Mouse (Mus musculus) adipocyte (in vitro differentiated cells): ENCODE results near the gene Gramd4.
"Not testable (repeated sequence)": the region's sequence is repeated elsewhere in the genome, so short reads cannot be mapped to it uniquely, and the experiment has no call there.

Experiments
- DNase-seq: peaks from one replicate; pipeline ENCODE4 v3.0.0-alpha.2; 2016; ENCODE audit warnings: low spot score

Gramd4 gene

DNA sequence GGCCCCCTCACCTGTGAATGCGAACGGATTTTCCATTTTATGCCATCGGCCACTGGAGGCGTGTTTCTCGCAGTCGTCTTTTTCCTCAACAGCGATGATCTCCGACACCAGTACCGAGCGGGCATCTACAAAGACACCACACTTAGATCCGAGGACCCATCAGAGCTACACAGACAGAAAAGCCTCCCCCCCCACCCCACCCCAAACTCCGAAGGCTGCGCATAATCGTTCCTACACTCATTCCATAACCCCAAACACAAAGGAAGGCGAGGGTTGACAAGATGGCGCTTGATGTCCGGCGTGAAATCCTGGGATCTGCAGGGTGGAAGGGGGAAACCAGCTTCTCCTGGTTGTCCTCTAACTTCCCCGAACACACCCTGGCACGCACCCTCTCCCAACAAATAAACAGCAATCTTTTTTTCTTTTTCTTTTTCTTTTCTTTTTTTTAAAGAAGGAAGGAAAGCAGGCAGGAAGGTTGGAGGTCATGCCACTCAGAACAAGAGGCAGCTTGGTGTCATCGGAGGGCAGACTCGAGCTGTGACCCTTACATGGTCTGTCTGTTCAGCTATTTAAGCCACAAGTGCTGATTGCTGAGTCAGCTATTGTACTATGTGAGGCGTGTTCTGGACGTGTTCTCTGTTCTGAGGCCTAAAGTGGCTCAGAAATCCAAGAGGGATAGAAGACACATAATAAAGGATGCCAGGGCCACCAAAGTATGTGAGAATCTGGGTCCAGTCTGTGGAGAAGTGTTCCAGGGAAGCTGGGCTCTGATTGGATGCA, 108.5 kb downstream of the Gramd4 start:
- DNase-seq, result no peak

DNA sequence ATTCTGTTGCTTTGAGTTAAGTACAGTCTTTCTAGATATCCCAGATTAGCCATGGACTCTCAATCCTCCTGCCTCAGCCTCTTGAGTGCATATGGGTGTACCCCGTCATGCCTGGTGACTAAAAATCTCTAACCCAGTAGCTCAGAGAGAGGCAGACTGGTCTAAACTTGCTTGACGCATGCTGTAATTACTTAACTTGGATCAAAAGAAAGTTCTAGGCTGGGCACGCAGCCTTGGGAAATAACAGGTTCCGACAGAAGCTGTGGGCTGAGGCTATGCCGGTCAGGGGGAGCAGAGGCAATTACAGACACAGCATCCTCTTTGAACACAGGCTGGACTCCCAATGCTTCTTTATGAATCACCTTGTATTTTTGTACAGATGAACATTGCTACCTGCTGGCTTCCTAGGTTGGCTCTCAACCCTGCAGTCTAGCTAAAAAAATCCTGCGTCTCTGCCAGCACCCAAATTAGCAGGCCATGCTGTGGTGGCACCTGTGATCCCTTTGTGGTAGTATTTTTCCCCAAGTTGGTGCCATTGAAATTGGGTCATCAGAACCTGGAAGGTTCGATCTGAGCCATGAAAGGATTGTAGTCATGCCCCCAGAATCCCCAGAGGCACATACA, 109.6 kb downstream of the Gramd4 start:
- DNase-seq, result no peak

DNA sequence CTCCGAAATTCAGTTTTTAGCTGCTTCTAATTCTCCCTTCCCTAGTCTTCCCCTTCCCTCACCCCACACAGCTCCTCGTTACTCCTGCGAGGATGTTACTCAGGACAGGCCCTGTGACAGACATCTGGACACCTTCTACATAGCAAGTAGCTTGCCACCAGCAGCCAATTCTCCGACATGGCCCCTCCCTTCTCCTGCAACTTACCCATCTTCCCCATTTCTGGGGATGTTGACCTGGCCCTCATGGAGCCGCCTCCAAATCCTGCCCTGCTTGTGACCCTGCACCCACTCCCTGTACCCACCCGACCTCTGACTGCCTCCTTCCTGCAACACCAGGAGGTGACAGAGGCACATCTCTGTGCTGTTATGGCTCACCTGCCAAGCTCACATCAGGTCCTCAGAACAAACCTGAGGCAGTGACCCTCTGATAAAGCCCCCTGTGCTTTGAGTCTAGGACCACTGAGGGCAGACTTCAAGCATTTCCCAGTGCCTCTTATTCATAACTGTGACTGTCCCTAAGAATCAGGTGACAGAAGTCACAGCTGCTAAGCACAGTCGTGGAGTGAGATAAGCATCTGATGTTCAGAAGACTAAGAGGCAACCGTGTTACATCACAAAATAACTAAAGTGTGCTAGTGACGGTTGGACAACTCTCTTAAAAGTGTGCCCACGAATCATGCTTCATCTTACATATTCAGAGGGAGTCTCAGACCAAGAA, 110.5 kb downstream of the Gramd4 start:
- DNase-seq, result no peak

DNA sequence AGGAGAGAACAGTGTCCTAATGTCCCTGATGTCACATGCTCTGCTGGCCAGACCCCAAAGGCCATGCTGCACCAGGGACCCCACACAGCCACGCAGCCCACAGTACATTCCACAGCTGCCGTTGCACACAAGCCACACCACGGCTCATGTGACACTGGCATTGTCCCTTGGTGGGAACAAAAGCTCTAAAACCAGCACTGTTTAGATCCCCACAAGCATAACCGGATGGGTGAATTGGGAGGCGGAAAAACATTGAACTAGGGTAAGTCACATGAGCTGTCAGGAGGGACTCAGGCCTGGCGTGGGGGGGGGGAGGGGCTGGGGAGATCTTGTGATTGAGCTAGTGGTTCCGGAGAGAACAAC, 111.0 kb downstream of the Gramd4 start:
- no peak for DNase-seq

DNA sequence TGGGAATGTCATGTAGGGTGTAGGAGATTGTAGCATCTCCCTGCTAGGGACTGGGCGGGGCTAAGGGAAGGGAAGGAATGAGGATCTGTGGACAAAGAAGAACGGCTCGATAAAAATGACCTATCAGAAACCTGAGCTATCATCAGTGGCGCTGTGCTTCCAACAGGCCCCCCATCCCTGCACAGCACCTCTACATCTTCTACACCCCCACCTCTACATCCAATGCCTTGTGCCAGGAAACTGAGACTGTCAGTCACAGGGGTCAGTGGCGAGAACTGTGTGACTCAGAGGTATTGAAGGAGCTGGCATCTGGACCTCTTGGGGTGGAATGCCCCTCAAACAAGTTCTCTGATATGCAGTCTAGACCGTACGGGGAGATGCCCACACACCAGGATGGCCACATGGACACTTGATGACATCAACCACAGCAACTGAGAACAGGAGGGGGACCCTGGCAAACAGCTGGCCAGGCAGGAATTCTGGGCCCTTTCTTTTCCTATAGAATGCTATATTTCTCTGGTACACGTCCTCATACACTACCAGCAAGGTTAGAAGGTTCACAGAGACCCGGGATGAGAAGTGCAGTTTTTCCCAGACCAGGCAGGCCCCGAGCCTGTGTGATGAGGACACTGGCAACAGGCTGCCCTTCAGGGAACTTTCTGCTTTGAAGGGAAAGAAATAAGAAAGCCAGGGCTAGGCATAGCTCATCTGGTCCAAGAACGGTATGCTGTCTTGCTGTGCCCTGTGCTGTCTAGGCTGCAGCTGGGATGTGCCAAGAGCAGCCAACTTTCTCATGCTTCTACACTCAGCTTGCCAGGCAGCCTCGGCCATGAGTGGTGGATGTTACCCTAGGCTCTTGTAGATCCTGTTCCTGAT, 111.7 kb downstream of the Gramd4 start:
- no peak for DNase-seq

DNA sequence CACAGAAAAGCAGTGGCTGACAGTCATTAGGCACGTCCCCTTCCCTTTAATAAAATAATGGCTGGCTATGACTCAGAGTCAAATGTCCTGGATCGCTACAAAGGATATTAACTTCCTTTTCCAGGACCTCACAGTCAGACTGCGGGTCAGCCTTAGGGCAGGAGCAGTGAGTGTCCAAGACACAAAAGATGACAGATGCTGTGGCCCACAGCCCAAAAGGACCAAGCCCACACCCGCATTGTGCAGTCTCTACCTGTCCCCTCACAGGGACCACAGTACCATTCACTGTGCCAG, 112.3 kb downstream of the Gramd4 start:
- DNase-seq, result no peak

DNA sequence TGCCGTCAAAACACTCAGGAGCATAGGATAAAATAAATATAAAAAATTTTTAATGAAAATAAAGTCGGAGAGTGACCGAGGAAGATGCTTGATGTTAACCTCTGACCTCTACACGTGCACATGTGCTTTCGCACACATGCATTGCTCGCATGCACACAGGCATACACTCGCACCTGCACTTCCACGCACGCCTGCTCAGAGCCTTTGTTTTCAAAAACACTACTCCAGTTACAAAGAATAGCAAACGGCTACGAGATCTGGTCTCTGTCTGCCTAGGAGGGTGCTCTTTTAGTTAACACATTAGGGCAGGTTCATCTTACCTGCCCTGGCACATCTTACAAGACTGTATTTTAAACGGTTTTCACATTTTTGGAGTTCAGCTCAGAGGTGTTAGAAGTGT, 113.8 kb downstream of the Gramd4 start:
- no peak for DNase-seq

DNA sequence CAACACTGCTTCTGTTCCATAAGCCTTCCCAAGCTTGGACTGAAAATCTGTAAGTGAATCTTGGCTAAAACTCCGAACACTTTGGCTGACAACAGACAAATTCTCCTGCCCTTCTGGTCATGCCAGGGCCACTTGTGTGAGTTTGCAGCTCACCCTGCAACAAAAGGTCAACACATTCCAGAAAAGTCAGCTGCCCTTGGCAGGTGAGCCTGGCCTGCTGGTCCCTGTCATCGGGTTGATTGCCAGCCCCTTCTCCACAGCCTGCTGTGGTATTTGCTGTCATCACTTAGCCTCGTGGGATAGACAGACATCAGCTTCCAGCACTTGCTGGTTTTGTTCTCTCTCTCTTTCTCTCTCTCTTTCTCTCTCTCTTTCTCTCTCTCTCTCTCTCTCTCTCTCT, 114.6 kb downstream of the Gramd4 start:
- DNase-seq, result peak; percentile 15

DNA sequence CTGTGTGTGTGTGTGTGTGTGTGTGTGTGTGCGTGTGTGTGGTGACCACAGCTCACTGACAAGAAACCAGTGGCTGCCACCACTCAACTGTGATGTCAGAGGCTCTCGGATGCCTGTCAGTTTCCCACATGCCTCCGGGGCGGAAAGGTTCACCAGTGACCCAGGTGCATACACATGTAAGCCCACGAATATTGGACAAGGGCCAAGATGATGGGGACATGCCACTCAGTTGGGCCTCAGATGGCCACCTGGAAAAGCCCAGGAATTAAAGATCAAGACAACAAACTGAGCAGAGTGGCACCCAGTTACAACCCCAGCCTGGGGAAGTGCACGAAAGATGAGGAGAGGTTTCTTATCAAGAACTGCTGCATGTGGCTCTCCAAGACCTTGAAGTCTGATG, 115.0 kb downstream of the Gramd4 start:
- no peak for DNase-seq

DNA sequence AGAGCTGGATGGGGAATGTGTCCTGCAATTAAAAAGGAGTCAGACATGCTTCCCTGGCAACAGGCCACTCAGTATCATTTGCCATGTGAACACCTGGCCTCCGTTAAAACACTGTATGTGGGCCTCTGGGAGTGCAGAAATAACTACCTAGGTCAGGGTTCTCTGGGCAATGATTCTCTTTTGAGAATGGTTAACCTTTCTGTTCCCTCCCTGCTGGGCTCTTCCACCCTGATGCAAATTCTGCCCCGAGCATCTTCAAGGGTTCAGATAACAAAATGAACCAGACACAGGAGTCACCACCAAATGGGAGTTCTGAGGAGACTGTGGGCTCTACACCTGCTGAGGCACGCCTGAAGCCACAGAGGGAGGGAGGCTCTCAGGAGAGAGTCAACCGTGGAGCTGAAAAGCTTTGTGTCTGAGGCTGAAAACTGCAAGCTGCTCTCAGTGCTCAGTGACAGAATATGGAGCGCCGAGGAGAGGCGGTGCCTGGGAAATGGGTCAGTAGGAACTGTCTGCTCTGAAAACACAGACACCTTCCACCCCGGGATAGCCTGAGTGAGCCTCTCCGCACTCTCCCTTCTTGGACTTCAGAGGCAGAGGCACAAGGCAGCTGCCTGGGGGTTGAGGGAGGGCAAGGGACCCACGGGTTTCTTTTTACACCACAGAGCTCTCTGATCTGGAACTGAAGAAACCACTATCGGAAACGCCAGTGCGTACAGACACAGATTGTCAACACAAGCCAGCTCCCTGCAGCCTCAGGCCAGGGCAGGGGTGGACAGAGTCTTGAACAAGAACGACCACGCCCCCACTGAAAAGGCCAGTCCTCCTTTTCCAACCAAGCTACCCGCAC, 115.9 kb downstream of the Gramd4 start:
- no peak for DNase-seq

DNA sequence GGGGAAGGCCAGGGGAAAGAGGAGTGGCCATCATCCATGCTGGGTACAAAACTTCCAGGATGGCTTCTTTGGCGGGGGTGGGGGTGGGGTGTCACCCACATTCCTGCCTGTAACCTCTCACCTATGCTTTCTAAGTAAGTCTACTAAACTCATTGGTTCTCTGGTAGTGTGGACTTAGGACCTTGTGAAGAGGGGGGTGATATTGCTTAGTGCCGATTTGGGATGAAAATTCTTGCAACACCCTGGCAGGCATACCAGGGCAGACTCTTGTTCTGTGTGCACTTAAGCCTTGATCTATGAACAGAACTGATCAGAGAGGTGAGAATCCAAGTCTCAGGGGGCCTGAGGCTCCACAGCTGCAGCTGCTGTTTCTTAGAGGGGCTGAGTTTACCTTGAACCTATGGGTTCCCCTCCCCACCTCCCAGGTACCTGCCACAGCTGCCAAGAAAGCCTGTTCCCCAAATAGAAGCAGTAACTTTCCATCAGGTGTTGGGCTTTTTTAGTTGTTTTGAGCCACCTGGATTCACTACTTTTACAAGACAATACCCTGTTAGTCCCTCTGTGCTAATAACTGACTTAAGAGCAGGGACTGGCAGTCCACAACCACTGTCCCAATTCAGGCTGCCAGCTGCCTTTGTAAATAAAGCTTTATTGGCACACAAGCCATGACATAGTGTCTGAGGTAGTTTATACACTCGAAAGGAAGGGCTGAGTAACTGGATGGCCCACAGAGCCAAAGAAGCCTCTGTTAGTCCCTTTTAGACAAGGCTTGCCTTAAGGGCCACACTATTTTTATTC, 118.0 kb downstream of the Gramd4 start:
- DNase-seq, result no peak

DNA sequence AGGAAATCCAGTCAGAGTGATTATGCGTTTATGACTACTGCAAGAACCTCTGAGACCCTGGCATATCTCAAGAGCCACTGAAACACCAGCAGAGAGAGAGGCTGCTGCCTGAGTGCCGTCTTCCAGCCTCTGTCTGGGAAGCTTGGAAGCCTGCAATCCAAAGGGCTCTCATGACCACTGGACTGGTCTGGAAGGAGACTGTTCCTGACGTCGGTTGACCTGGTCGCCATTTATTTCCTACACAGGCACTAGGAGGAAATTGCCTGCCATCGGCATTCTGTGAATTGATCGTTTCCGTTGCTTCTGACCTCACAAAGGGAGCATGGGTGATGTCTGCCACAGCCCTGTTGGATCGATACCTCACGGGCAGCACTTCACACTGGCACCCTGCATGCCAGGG, 118.7 kb downstream of the Gramd4 start:
- no peak for DNase-seq

DNA sequence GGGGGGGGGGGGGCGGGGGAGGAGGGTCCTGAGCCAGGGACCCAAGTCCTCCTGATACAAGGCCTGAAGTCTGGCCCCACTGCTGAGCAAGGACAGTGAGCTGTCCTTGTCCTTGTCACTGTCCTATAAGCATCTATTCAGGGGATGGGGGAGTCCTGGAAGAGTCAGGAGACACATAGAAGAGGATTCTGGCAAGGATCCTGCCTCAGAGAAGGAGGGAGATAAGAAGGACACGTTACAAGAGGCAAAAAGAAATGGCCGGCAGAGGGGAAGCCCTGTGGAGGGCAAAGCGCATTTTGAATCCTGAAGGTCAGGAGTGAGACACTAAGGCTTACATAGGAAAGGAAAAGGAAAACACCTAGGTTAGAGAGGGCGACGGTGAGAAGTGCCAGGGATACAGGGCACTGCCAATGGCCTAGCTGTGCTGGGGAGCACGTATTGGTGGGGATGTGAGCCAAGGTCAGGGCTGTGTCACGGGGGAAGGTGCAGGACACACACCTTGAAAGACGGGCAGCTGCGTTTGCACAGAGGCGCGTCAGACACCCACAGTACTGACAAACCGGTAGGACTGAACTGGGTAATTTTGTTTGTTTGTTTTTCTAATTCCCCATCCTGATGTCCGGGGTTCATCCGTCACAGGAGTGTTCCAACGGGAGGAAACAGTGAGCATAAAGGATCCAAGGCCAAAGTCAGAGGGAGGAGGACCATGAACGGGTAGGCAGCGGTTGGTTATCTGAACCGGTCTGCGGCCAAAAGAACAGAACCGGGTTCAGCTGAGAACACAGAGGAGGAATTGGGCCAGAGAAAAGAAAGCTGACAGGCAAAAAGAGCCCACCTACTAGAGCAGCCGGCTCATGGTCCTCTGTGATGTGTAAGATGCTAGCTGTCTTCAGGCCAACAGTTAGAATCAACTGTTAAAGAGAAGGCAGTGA, 119.5 kb downstream of the Gramd4 start:
- DNase-seq, result no peak

DNA sequence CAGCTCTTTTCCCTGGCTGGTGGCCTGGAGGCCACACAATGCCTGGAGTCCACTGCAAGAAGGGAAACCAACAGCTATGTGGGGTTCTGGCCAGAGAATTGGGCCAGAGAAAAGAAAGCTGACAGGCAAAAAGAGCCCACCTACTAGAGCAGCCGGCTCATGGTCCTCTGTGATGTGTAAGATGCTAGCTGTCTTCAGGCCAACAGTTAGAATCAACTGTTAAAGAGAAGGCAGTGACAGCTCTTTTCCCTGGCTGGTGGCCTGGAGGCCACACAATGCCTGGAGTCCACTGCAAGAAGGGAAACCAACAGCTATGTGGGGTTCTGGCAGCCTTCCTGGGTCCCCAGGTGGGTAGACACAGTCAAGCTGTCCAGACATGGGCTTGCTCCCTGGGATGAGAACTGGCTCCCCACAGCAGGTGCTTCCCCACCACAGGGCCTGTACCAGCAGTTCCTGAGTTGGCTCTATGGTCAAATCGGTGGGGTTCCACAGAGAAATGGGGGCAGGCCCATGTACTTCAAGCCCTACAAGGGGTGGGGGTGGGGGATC, 120.3 kb downstream of the Gramd4 start:
- DNase-seq, result not testable (repeated sequence)

DNA sequence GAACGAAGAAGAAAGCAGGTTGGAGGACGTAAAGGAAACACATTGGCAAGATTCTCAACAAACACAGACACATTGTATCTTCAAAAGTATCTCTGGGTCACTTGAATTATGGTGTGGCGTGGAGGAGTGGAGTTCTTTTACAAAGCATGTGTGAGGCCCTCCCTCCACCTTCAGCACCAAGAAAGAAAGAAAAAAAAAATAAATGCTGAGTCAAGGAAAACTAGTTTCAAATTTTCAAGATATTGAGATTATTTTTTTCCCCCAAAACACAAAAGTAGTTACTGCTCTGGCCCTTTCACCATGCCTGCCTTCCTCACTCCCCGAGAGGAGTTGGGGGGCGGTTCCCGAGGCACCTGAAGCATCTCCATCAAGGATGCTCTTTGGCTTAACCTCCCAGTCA, 121.1 kb downstream of the Gramd4 start:
- no peak for DNase-seq

DNA sequence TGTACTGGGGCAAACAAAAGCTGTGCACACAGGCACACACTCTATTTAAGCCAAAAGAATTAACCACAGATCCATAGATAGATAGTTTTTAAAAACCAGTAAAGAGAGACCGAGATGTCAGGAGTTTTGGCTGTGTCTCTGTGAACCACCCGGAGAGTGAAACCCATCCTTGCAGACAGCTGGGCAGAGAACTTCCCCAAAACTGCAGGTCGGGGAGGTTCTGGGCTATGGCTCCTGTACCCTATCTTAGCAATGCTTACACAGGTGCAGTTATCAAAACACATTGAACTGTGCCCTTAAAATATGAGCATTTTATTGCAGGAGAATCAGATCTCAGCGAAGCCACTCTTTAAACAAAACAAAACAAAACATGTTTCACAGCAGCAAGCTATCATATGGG, 122.9 kb downstream of the Gramd4 start:
- DNase-seq, result no peak

DNA sequence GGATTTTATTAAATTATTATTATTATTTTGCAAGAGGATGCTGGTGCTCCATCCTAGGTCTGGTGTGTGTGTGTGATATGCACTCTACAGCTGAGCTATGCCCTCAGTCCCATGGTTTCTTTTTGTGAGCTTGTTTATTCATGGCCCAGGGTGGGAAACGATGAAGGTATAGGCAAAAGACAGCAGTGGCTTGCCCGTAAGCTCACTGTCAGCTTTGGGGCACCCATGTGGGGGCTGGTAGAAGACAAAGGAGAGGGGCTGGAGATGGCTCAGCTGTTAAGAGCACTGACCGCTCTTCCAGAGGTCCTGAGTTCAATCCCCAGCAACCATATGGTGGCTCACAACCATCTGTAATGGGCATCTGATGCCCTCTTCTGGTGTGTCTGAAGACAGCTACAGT, 123.8 kb downstream of the Gramd4 start:
- DNase-seq, result not testable (repeated sequence)

DNA sequence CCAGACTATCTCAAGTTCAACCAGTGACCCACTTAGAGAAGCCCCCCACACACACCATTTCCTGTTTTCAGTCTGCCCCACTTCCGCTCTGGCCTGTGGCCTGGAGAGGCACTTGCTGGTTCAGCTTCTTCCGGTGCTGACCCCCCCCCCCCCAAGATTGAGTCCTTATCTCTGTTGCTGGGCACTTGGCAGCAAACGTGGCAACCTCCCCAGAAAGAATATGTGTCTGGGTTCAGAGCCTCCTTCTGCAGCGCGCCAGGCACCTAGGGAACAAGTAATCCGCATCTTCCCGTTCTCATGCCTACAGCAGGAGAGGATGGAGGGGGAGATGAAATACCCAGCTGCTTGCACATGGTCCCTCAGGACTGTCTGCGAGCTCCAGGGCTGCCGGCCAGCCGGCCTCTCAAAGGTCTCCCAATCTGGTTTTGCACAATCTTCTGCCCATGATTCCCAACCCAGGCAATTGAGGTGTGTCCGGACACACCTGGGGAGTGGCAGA, 124.5 kb downstream of the Gramd4 start:
- DNase-seq, result no peak

DNA sequence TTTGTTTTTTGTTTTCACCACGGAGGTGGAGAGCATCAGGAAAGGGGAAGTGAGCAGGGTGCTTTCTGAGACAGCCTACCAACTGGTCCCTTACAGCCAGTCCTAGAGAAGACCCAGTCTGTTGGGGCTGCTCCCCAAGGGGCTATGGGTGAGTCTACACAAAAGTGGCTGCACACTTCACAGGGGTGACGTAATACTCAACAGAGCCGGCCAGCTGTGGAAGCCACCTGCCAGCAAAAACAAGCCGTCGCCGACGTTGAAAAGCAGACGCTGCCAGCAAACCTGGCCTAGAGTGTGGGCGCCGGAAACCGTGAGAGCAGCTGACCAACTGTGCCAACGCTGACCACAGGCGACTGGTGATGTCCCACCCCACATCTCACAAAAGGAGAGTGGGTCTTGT, 125.2 kb downstream of the Gramd4 start:
- peak; percentile 63 for DNase-seq
